Mouse (Mus musculus) brain, embryonic 14.5 days (tissue): Measurements from ENCODE around the gene Ly6g5b.

Experiments
- CTCF ChIP-seq: fragments of 200-500 bp; IDR thresholded peaks from 2 replicates; pipeline ENCODE4 v1.5.1; 2012; ENCODE audit warnings: inconsistent platforms, mild to moderate bottlenecking, moderate library complexity, borderline replicate concordance; ENCODE audit not compliant: insufficient read depth, insufficient read length; ENCODE audit errors: extremely low read depth
- POLR2A ChIP-seq: fragments of 200-500 bp; IDR thresholded peaks from 2 replicates; pipeline ENCODE4 v1.6.1; 2012; ENCODE audit warnings: mild to moderate bottlenecking, inconsistent platforms, borderline replicate concordance; ENCODE audit not compliant: poor library complexity, insufficient read depth, insufficient read length, severe bottlenecking; ENCODE audit errors: extremely low read depth

- TF ChIP-seq CTCF (no peak), POLR2A (no peak)
Observed at GRCm38 (mm10) chr17:35162730-35163129, 47.5 kb upstream of the Ly6g5b start.
